Mouse (Mus musculus) C2C12 (cell line): ENCODE measurements at regions not wholly inside any gene's neighbourhood (a gene's known extent, or its start where the extent isn't known, plus 50 kb on each side); places are given as distances from the start of the nearest gene placed in this dataset.

ENCODE experiments used
- H3K27me3 ChIP-seq: one replicate; pipeline ENCODE4 v1.6.1; 2011; ENCODE audit not compliant: control insufficient read depth, insufficient read depth, insufficient read length
- H3K36me3 ChIP-seq: one replicate; pipeline ENCODE4 v1.6.1; 2011; ENCODE audit not compliant: control insufficient read depth, insufficient read depth
- H3K4me3 ChIP-seq: one replicate; pipeline ENCODE4 v1.5.1; 2011; ENCODE audit warnings: mild to moderate bottlenecking, control low read depth; ENCODE audit not compliant: poor library complexity, insufficient read depth, severe bottlenecking
- H3K79me2 ChIP-seq: one replicate; pipeline ENCODE4 v1.6.1; 2011; ENCODE audit not compliant: control insufficient read depth, insufficient read depth
- H3K79me3 ChIP-seq: one replicate; pipeline ENCODE4 v1.6.1; 2011; ENCODE audit warnings: low read depth, control low read depth
- H3ac ChIP-seq: one replicate; pipeline ENCODE3; 2011; ENCODE audit warnings: low read depth; ENCODE audit not compliant: control insufficient read depth, insufficient read length
- CEBPB ChIP-seq: IDR thresholded peaks from one replicate; pipeline ENCODE4 v1.6.1; 2011; ENCODE audit warnings: low read depth, mild to moderate bottlenecking, control low read depth, moderate library complexity
- CTCF ChIP-seq: IDR thresholded peaks from one replicate; pipeline ENCODE4 v1.5.1; 2011; ENCODE audit not compliant: control insufficient read depth, insufficient read depth, insufficient read length
- FOSL1 ChIP-seq: IDR thresholded peaks from one replicate; pipeline ENCODE4 v1.8.0; 2011; ENCODE audit warnings: mild to moderate bottlenecking, low read length; ENCODE audit not compliant: poor library complexity, insufficient read depth, severe bottlenecking
- MAX ChIP-seq: IDR thresholded peaks from one replicate; pipeline ENCODE4 v1.6.1; 2011; ENCODE audit warnings: mild to moderate bottlenecking, control low read depth
- MYOD1 ChIP-seq: IDR thresholded peaks from one replicate; pipeline ENCODE4 v1.6.1; 2011; ENCODE audit warnings: low read depth; ENCODE audit not compliant: control insufficient read depth, insufficient read length
- MYOG ChIP-seq: IDR thresholded peaks from one replicate; pipeline ENCODE4 v1.6.1; 2011; ENCODE audit not compliant: control insufficient read depth, insufficient read length; ENCODE audit errors: extremely low read depth
- USF1 ChIP-seq: IDR thresholded peaks from one replicate; pipeline ENCODE4 v1.6.1; 2011; ENCODE audit warnings: low read depth, mild to moderate bottlenecking, control low read depth, moderate library complexity

DNA sequence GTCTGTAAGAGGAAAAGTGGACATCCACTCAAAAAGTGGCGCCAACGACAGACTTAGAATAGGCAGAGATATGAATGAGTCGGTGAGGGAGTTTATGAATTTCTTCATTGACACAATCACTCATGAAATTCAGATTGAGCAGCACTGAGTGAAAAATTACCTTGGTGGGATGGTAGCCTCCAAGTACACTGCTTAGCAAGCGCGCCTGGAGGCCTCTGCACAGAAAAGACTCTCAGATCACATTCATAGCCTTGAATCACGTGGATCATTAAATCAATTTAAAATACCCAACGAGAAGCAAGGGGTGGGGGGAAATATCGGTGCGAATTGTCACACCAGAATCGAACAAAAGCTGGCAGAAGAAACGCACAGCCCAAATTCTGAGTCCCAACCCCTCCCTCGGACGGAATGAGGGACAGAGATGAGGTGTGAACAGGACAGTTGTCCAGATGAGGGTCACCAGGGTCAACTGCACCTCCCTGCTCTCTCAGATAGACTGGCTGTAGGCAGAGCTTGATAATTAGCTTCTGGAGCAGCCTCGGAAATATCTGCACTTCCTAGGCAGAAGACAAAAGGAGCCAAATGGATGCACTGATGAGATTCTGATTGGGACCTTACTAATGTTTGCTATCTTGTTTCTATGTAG, 113.5 kb upstream of the Cdkn3 start:
- Histone ChIP-seq H3K4me3 (no peak overlapping the region), H3K27me3 (no peaks in the 10 kb centered on the region), H3K79me2 (no peaks in the 10 kb centered on the region), H3K36me3 (no peaks in the 10 kb centered on the region), H3ac (no peak overlapping the region), H3K79me3 (no peaks in the 10 kb centered on the region)
- TF ChIP-seq MYOD1 (no peak), USF1 (no peak)

DNA sequence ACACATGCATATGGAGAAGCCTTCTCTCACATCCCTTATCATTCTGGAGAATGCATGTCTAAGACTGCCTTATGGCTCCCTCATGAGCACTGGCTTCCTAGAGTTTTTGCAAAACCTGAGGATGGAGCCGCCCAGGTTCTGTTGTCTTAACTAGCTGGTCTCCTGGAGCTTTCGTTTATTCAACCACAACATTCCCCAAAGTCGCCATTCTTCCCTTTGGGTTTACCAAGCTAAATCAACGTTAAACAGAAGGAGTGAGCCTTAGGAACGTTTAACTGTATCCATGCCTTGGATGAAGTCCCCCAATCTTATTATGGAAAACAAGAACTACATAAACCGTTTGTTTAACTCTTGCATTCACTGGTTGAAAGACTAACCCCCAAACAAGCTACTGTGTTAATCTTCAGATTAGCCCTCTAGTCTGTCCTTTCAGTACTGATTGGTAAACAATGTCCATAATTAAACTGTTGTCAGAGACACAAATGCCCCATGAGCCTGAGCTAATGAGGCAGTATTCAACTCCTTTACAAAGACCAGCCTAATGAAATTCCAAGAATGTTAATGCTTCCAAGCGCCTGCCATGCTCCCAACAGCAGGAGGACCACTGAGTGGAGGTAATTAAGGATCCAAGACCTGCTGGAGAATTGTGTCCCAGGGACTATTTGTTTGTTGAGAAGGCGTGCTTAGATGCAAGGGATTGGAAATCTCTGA, 121.1 kb upstream of the Cdkn3 start:
- Histone ChIP-seq H3K27me3 (no peaks in the 10 kb centered on the region), H3K36me3 (no peaks in the 10 kb centered on the region), H3K79me2 (no peaks in the 10 kb centered on the region), H3ac (no peak overlapping the region), H3K79me3 (no peaks in the 10 kb centered on the region), H3K4me3 (no peak overlapping the region)
- no peak for TF ChIP-seq CEBPB
- TF ChIP-seq USF1: no peak
- no peak for TF ChIP-seq CTCF
- no peak for TF ChIP-seq MAX
- TF ChIP-seq MYOG: no peak
- no peak for TF ChIP-seq MYOD1
- no peak for TF ChIP-seq FOSL1

- no peaks in the 10 kb centered on the region for H3K27me3 ChIP-seq
- no peak overlapping the region for H3K4me3 ChIP-seq
- H3K79me3 ChIP-seq: no peaks in the 10 kb centered on the region
- H3ac ChIP-seq: no peak overlapping the region
- no peaks in the 10 kb centered on the region for H3K79me2 ChIP-seq
- no peaks in the 10 kb centered on the region for H3K36me3 ChIP-seq
- no peak for TF ChIP-seq MYOG
- no peak for TF ChIP-seq MYOD1
- TF ChIP-seq USF1: no peak
- TF ChIP-seq FOSL1: no peak
- no peak for TF ChIP-seq CEBPB
- no peak for TF ChIP-seq CTCF
- TF ChIP-seq MAX: no peak
These were observed 121.8 kb upstream of the Cdkn3 start for GRCm38 (mm10) chr14:46638516-46638915.

DNA sequence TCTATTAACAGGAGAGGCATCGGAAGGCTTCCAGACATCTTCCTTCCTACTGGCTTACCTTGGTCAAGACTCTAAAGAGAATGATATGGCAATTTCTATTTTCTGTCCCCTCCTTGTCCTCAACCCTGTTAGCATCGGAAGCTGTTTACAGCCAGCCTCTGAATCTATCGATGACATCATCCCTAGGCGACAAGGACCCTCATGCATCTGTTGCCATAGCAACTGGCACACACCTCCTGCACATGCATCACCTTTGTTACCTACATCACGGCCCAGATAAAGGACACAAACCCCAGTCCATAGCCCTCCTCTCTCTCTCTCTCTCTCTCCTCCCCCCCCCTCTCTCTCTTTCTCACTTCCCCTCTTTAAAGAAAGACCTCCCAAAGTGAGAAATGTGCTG, 123.1 kb upstream of the Cdkn3 start:
- Histone ChIP-seq H3K4me3 (no peak overlapping the region), H3ac (no peak overlapping the region), H3K27me3 (no peaks in the 10 kb centered on the region), H3K79me3 (no peaks in the 10 kb centered on the region), H3K36me3 (no peaks in the 10 kb centered on the region), H3K79me2 (no peaks in the 10 kb centered on the region)
- TF ChIP-seq MYOD1 (no peak), CTCF (no peak), USF1 (no peak), MYOG (no peak), FOSL1 (no peak)

GRCm38 (mm10) chr14:46636364-46636763, 124.0 kb upstream of the Cdkn3 start:
- no peaks in the 10 kb centered on the region for H3K79me3 ChIP-seq
- H3K27me3 ChIP-seq: no peaks in the 10 kb centered on the region
- no peaks in the 10 kb centered on the region for H3K79me2 ChIP-seq
- no peak overlapping the region for H3ac ChIP-seq
- TF ChIP-seq CTCF (no peak), MYOG (no peak), MAX (peak; percentile 83), MYOD1 (peak; percentile 81), CEBPB (no peak), FOSL1 (peak; percentile 97)
- H3K36me3 ChIP-seq: no peaks in the 10 kb centered on the region
- no peak overlapping the region for H3K4me3 ChIP-seq

DNA sequence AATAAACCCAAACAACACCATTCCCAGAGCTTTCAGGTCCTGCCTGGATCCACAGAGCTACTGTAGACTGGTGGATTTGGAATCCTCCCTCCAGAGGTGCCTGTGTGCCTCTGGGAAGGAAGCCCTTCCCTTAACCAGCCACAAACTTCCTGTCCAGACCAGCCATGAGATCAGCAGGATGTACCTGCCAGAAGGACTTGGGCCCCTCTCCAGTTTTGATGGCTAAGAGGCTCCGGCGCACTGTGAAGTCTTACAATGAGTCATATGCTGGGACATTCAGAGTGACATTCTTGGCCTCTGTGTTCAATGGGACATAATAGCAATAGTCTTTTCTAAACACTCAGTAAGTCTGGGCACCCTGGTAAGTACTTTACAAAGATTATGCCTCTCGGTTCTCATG, 125.0 kb upstream of the Cdkn3 start:
- Histone ChIP-seq H3K79me3 (no peaks in the 10 kb centered on the region), H3K79me2 (no peaks in the 10 kb centered on the region), H3K4me3 (no peak overlapping the region), H3ac (no peak overlapping the region), H3K36me3 (no peaks in the 10 kb centered on the region), H3K27me3 (no peaks in the 10 kb centered on the region)
- TF ChIP-seq MAX (peak; percentile 54), CEBPB (no peak), CTCF (no peak), MYOG (no peak), FOSL1 (peak; percentile 82), USF1 (no peak), MYOD1 (peak; percentile 39)
